Mouse (Mus musculus) hindbrain, embryonic 13.5 days (tissue): Measurements from ENCODE around the gene Rapgef6. TPM values are rescaled to one million over a fixed set of nuclear protein-coding genes. Genes with fewer than 3 reads are reported as not detected.
A peak's percentile ranks its signal among the peaks of the same experiment; 100 is the strongest.

Experiments
- ATAC-seq: fragments of 200-750 bp; cut with Nextera tagmentation; 2 replicates; pipeline ENCODE4 v1.8.0; 2017; ENCODE audit warnings: moderate TSS enrichment; ENCODE audit not compliant: low FRiP score
- H3K27ac ChIP-seq: fragments of 300-500 bp; sonication (generic); 2 replicates; pipeline ENCODE4 v1.5.1; 2015; ENCODE audit warnings: inconsistent platforms, mild to moderate bottlenecking, moderate library complexity
- H3K27me3 ChIP-seq: fragments of 300-500 bp; sonication (generic); 2 replicates; pipeline ENCODE4 v1.6.1; 2015; ENCODE audit warnings: mild to moderate bottlenecking, inconsistent platforms
- H3K36me3 ChIP-seq: fragments of 300-500 bp; sonication (generic); 2 replicates; pipeline ENCODE4 v1.6.1; 2015; ENCODE audit warnings: mild to moderate bottlenecking, inconsistent platforms
- H3K4me1 ChIP-seq: fragments of 300-500 bp; sonication (generic); replicated peaks from 2 replicates; pipeline ENCODE4 v1.6.1; 2015; ENCODE audit warnings: inconsistent platforms
- H3K4me2 ChIP-seq: fragments of 300-500 bp; sonication (generic); 2 replicates; pipeline ENCODE4 v1.6.1; 2015; ENCODE audit warnings: inconsistent platforms, mild to moderate bottlenecking, moderate library complexity
- H3K4me3 ChIP-seq: fragments of 300-500 bp; sonication (generic); 2 replicates; pipeline ENCODE4 v1.5.1; 2015; ENCODE audit warnings: mild to moderate bottlenecking, inconsistent platforms
- H3K9ac ChIP-seq: fragments of 300-500 bp; sonication (generic); 2 replicates; pipeline ENCODE4 v1.6.1; 2015; ENCODE audit warnings: mild to moderate bottlenecking, inconsistent platforms
- H3K9me3 ChIP-seq: fragments of 300-500 bp; sonication (generic); 2 replicates; pipeline ENCODE4 v1.6.1; 2016; ENCODE audit warnings: inconsistent platforms
- WGBS: fragments of 180-500 bp; shearing (Covaris S2); methylation state at CpG from one replicate; pipeline ENCODE4 v1.1.7; 2015; 5-methylcytosine and 5-hydroxymethylcytosine counted together
- polyA plus RNA-seq: library from polyadenylated mRNA; unstranded; fragments of >200 nt; fragmentation: Nextera tagmentation; extraction: Ambion mirVana; gene quantifications from 2 replicates; pipeline ENCODE4 v1.2.1, GENCODE M21; 2015

The Rapgef6 gene
- polyA plus RNA-seq, 1 experiment from 2014 or later, result 43.3 TPM

- peaks cover 8% of the 10 kb centered on the region; the same call in 1 of the 2 replicates for H3K36me3 ChIP-seq
- no peak overlapping the region for H3K4me3 ChIP-seq
- no peaks in the 10 kb centered on the region for H3K9me3 ChIP-seq
- H3K27me3 ChIP-seq, result no peaks in the 10 kb centered on the region
- H3K4me1 ChIP-seq, result no peaks in the 10 kb centered on the region
- no peak overlapping the region for H3K9ac ChIP-seq
- no peak overlapping the region for H3K27ac ChIP-seq
- ATAC-seq, result no peak
- WGBS, result 33% methylated on average over 4 of the region's 4 CpGs
- no peak overlapping the region for H3K4me2 ChIP-seq
Measured at GRCm38 (mm10) chr11:54703306-54703705, 180.7 kb downstream of the Rapgef6 start.

GRCm38 (mm10) chr11:54708153-54708552, 185.5 kb downstream of the Rapgef6 start:
- no peak for ATAC-seq
- 95% methylated on average over 2 of the region's 2 CpGs for WGBS

GRCm38 (mm10) chr11:54709645-54710044, 187.0 kb downstream of the Rapgef6 start:
- H3K9ac ChIP-seq, result no peak overlapping the region
- 77% methylated on average over 2 of the region's 2 CpGs for WGBS
- no peak overlapping the region for H3K4me2 ChIP-seq
- no peaks in the 10 kb centered on the region for H3K9me3 ChIP-seq
- H3K27ac ChIP-seq, result no peak overlapping the region
- H3K27me3 ChIP-seq, result no peaks in the 10 kb centered on the region
- H3K36me3 ChIP-seq, result peaks cover 8% of the 10 kb centered on the region; the same call in 1 of the 2 replicates
- ATAC-seq, result no peak
- no peak overlapping the region for H3K4me3 ChIP-seq
- no peaks in the 10 kb centered on the region for H3K4me1 ChIP-seq

More at GRCm38 (mm10) chr11:54708153-54708552, 185.5 kb downstream of the Rapgef6 start:
- Histone ChIP-seq H3K27me3 (no peaks in the 10 kb centered on the region), H3K9me3 (no peaks in the 10 kb centered on the region), H3K9ac (no peak overlapping the region), H3K4me1 (no peaks in the 10 kb centered on the region), H3K4me3 (no peak overlapping the region), H3K36me3 (peaks cover 8% of the 10 kb centered on the region; the same call in 1 of the 2 replicates), H3K4me2 (no peak overlapping the region), H3K27ac (no peak overlapping the region)

- WGBS, result 82% methylated on average over 4 of the region's 4 CpGs
- H3K4me3 ChIP-seq, result no peak overlapping the region
Measured at GRCm38 (mm10) chr11:54710512-54711293, 188.1 kb downstream of the Rapgef6 start.

GRCm38 (mm10) chr11:54712849-54713248, 190.2 kb downstream of the Rapgef6 start:
- Histone ChIP-seq H3K4me2 (no peak overlapping the region), H3K36me3 (peaks cover 28% of the 10 kb centered on the region), H3K9ac (no peak overlapping the region), H3K4me3 (no peak overlapping the region), H3K9me3 (no peaks in the 10 kb centered on the region), H3K4me1 (no peaks in the 10 kb centered on the region), H3K27ac (no peak overlapping the region), H3K27me3 (no peaks in the 10 kb centered on the region)
- WGBS, result 88% methylated on average over 2 of the region's 2 CpGs
- no peak for ATAC-seq

More at GRCm38 (mm10) chr11:54710512-54711293, 188.1 kb downstream of the Rapgef6 start:
- H3K4me1 ChIP-seq, result no peaks in the 10 kb centered on the region
- H3K9ac ChIP-seq, result no peak overlapping the region
- H3K9me3 ChIP-seq, result no peaks in the 10 kb centered on the region
- H3K27ac ChIP-seq, result no peak overlapping the region
- no peaks in the 10 kb centered on the region for H3K27me3 ChIP-seq
- H3K4me2 ChIP-seq, result no peak overlapping the region
- H3K36me3 ChIP-seq, result peaks cover 12% of the 10 kb centered on the region
- ATAC-seq, result no peak

DNA sequence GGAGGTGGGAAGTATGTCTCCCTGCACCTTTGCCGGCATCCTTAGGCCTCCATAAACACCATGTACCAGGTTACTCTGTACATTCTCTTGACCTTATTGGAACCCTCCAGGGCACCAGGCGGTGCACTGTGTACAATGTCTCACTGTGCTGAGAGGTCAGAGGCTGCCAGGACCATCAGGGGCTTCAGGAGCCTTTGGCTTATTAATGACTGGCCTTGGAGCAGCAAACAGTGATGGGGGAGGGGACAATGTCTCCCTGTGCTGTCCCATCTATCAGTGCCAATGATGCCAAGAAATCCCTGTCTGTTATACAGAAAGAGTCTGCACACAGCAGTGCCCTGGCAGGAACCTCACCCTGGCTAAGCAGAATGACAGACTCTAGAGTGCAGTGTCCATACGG, 195.2 kb downstream of the Rapgef6 start:
- WGBS, result 73% methylated on average over 3 of the region's 3 CpGs
- H3K27me3 ChIP-seq, result no peaks in the 10 kb centered on the region
- peak overlapping the region; percentile 40; the same call in 1 of the 2 replicates for H3K27ac ChIP-seq
- no peak for ATAC-seq
- H3K36me3 ChIP-seq, result peaks cover 59% of the 10 kb centered on the region
- no peaks in the 10 kb centered on the region for H3K9me3 ChIP-seq
- H3K4me3 ChIP-seq, result no peak overlapping the region
- no peak overlapping the region for H3K4me2 ChIP-seq
- peaks cover 5% of the 10 kb centered on the region; the same call in 1 of the 2 replicates for H3K4me1 ChIP-seq
- H3K9ac ChIP-seq, result no peak overlapping the region

GRCm38 (mm10) chr11:54718601-54719000, 196.0 kb downstream of the Rapgef6 start:
- peaks cover 5% of the 10 kb centered on the region; the same call in 1 of the 2 replicates for H3K4me1 ChIP-seq
- no peak for ATAC-seq
- 90% methylated on average over 3 of the region's 3 CpGs for WGBS
- no peaks in the 10 kb centered on the region for H3K9me3 ChIP-seq
- H3K27ac ChIP-seq, result 0 out of 2 replicates have a peak overlapping the region, but pooled peaks have one; percentile 40
- no peak overlapping the region for H3K9ac ChIP-seq
- no peak overlapping the region for H3K4me3 ChIP-seq
- no peaks in the 10 kb centered on the region for H3K27me3 ChIP-seq
- H3K36me3 ChIP-seq, result peaks cover 66% of the 10 kb centered on the region
- H3K4me2 ChIP-seq, result no peak overlapping the region

- Histone ChIP-seq H3K27ac (no peak overlapping the region), H3K4me2 (no peak overlapping the region), H3K4me1 (peaks cover 16% of the 10 kb centered on the region), H3K36me3 (peaks cover 58% of the 10 kb centered on the region), H3K27me3 (no peaks in the 10 kb centered on the region), H3K9ac (no peak overlapping the region), H3K4me3 (no peak overlapping the region), H3K9me3 (no peaks in the 10 kb centered on the region)
- WGBS, result 92% methylated on average over 6 of the region's 6 CpGs
- no peak for ATAC-seq
Measured at GRCm38 (mm10) chr11:54722057-54722456, 199.4 kb downstream of the Rapgef6 start.

DNA sequence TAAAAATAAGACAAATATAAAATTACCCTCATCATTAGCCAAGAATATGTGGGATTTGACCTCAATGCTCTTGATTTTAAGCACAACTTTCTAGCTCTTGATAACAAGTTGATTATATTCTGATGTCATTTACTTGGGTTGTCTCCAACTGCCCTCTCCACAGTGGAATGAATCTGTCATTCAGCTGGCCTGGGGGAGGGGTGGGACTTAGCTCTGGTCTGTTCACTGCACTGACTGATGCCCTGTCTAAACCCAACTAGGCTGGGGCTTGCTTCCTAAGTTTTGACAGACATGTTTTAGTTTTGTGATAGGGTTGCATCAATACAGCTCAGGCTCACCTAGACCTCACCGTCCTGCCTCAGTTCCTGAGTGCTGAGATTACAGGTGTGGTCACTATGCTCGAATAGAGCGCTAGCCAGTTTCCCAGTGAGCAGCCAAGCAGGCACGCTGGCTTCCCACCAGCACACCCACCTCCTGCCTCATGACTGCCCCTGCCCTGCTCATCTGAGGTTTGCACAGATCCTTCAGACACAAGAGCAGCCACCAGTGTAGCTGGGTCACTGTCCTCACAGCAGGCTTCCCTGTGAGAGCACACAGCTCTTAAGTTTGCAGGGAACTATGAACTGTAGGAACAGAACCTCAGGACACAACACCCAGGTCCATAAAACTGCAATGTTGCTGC, 201.8 kb downstream of the Rapgef6 start:
- H3K4me1 ChIP-seq, result peaks cover 15% of the 10 kb centered on the region
- ATAC-seq, result no peak
- no peaks in the 10 kb centered on the region for H3K27me3 ChIP-seq
- no peaks in the 10 kb centered on the region for H3K9me3 ChIP-seq
- H3K4me3 ChIP-seq, result no peak overlapping the region
- H3K27ac ChIP-seq, result peak overlapping the region; percentile 62; the same call in 1 of the 2 replicates
- no peak overlapping the region for H3K9ac ChIP-seq
- H3K36me3 ChIP-seq, result peaks cover 60% of the 10 kb centered on the region
- no peak overlapping the region for H3K4me2 ChIP-seq
- 82% methylated on average over 4 of the region's 4 CpGs for WGBS

DNA sequence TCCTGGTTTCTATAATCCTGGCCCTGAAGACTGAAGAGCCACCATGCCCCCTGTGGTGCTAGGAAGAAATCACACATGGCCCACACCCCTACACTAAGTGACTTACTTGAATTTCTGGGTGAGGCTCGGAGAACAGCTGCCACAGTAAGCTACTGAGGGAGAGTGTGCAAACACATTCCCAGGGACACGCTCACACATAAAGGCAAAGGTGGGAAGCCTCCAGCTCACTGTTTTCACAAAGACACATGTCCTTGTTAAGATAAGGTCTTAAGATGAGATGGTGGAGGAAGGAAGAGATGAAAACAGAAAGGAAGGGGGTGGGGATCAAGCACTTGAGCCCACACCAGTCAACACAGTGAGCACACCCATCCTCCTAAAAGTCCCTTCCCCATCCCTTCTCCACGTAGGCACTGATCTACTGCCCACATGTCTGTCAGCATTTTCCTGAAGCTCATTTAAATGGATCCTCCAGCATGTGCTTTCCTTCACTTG, 204.0 kb downstream of the Rapgef6 start:
- Histone ChIP-seq H3K9ac (no peak overlapping the region), H3K36me3 (peaks cover 46% of the 10 kb centered on the region), H3K27me3 (no peaks in the 10 kb centered on the region), H3K4me1 (peaks cover 15% of the 10 kb centered on the region), H3K27ac (no peak overlapping the region), H3K4me2 (no peak overlapping the region), H3K4me3 (no peak overlapping the region), H3K9me3 (no peaks in the 10 kb centered on the region)
- no peak for ATAC-seq
- WGBS, result 92% methylated on average over 3 of the region's 3 CpGs

DNA sequence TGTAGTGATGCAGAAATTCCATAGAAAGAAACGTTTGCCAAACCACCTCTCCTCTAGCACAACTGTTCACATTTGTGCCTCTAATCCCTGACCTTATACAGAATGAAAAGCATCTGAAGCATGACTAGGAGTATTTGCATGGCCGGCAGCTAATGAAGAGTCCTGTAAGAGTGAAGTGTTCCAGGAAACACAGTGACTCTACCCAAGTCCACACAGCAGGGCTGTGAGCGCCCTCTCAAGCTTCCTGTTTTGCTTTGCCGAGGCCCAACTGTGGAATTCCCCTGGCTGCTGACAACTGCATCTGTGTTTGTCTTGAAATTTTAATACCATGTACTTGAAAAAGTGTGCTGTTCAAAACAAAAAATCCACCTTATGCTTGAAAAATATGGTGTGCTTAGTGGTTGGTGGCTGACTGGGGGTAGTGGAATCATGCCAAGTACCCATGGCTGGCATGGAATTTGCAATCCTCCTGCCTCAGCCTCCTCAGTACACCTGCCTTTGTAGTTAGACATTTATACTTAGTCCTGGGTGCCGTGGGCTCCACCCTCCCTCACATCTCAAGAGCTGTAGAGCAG, 204.8 kb downstream of the Rapgef6 start:
- Histone ChIP-seq H3K4me2 (no peak overlapping the region), H3K4me1 (peaks cover 15% of the 10 kb centered on the region), H3K27me3 (no peaks in the 10 kb centered on the region), H3K27ac (no peak overlapping the region), H3K4me3 (no peak overlapping the region), H3K36me3 (peaks cover 39% of the 10 kb centered on the region), H3K9me3 (no peaks in the 10 kb centered on the region), H3K9ac (no peak overlapping the region)
- 82% methylated on average over 5 of the region's 5 CpGs for WGBS
- ATAC-seq, result no peak

- peaks cover 29% of the 10 kb centered on the region for H3K36me3 ChIP-seq
- H3K27ac ChIP-seq, result no peak overlapping the region
Measured at GRCm38 (mm10) chr11:54728371-54728770, 205.7 kb downstream of the Rapgef6 start.

More at GRCm38 (mm10) chr11:54728371-54728770, 205.7 kb downstream of the Rapgef6 start:
- no peak overlapping the region for H3K4me2 ChIP-seq
- no peaks in the 10 kb centered on the region for H3K9me3 ChIP-seq
- H3K27me3 ChIP-seq, result no peaks in the 10 kb centered on the region
- H3K4me3 ChIP-seq, result no peak overlapping the region
- 91% methylated on average over 2 of the region's 2 CpGs for WGBS
- H3K4me1 ChIP-seq, result peaks cover 15% of the 10 kb centered on the region
- no peak for ATAC-seq
- no peak overlapping the region for H3K9ac ChIP-seq
